Mouse (Mus musculus): ENCODE data around the gene Wfikkn1. TPM values are rescaled to one million over a fixed set of nuclear protein-coding genes. Genes with fewer than 3 reads are reported as not detected.

Wfikkn1 gene
- polyA plus RNA-seq, 1 experiment from 2014 or later: 0.47 TPM

DNA sequence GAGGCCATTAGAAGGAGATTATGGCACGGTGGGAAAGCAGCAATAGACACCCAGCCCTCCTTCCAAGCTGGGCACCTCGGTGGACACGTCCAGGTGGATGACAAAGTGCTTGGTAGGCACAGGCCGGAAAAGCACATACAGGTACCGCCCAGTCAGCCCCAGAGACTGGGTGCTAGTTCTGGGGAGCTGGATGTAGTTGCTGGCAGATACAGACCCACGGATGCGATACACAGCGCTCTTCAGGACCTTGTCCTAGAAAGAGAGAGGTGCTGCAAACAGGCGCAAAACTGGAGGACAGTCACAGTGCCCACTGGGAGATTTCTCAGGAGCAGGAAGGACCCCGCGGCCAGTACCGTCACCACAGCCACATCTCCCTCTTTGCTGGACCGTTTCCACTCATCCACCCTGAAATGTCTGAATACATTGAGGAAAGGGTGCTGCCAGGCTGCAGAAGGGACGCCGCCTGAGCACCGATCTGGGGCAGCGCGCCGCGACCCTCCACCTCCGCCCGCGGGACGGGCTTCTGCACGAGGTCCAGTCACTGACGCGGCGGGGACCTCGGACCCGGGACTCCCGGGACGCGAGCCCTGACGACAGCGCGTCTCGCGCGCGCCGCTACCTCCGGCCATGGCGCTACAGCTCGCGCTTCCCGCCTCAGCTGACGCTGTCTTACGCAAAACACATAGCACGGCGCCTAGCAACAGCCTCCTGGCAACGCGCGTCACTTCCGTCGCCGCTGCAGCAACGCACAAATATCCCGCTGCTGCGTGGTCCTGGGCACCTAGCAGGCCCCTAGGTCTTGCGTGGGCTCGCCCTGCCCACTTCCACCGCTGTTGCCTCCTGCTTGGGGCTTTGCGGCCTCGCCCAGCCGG, 19.6 kb downstream of the Wfikkn1 start, which contains the start of gene Wdr90:
Wdr90 (minus strand) TSS at position 670 of the 872 bp plus-strand sequence.
- 5% methylated on average over 65 of the region's 65 CpGs for WGBS (ENCODE audit: insufficient replicate concordance)
- peak; percentile 81; the same call in 1 of the 2 replicates for ATAC-seq (replicated peaks; ENCODE audit: insufficient number of reproducible peaks, low FRiP score, low TSS enrichment)
- Histone ChIP-seq H3K9me3 (replicated peaks; ENCODE audit: control insufficient read depth, low read length) (no peaks in the 10 kb centered on the region), H3K4me1 (ENCODE audit: control insufficient read depth, insufficient read depth, low read length) (peaks cover 4% of the 10 kb centered on the region; the same call in 1 of the 2 replicates), H3K9ac (ENCODE audit: low read depth, low read length) (peak within 1 kb of the TSS; percentile 82), H3K27ac (ENCODE audit: low read depth, low read length) (peak within 1 kb of the TSS; percentile 70), H3K4me2 (peak within 1 kb of the TSS; percentile 85), H3K36me3 (ENCODE audit: control insufficient read depth, insufficient read depth, low read length) (no peaks in the 10 kb centered on the region), H3K4me3 (ENCODE audit: low read depth, low read length) (peak within 1 kb of the TSS; percentile 52), H3K27me3 (ENCODE audit: control insufficient read depth, insufficient read depth, low read length) (no peaks in the 10 kb centered on the region)

DNA sequence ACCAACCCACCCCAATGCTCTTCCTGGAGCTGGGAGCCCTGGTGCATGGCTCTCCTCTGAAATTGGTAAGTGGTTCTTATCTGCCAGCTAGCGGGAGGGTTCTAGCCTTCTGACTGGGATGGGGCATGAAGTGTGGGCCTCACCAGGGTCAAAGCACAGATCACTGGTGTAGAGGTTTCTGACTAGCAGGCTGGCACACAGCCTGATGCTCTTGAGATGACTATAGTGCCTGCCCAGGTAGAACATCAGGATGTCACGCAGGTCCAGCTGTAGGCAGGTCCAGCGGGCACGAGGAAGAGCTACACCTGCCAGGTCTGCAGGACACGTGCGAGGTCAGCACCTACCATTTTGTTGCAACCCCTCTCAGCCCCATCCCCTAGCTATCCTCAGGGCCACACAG, 20.4 kb downstream of the Wfikkn1 start:
- WGBS (ENCODE audit: insufficient replicate concordance): 89% methylated on average over 6 of the region's 6 CpGs
- H3K4me2 ChIP-seq: peak overlapping the region; percentile 85; the same call in 1 of the 2 replicates
- no peak overlapping the region for H3K4me3 ChIP-seq (ENCODE audit: low read depth, low read length)
- no peaks in the 10 kb centered on the region for H3K36me3 ChIP-seq (ENCODE audit: control insufficient read depth, insufficient read depth, low read length)
- no peak for ATAC-seq (replicated peaks; ENCODE audit: insufficient number of reproducible peaks, low FRiP score, low TSS enrichment)
- H3K9me3 ChIP-seq (replicated peaks; ENCODE audit: control insufficient read depth, low read length): no peaks in the 10 kb centered on the region
- no peak overlapping the region for H3K27ac ChIP-seq (ENCODE audit: low read depth, low read length)
- H3K27me3 ChIP-seq (ENCODE audit: control insufficient read depth, insufficient read depth, low read length): no peaks in the 10 kb centered on the region
- no peak overlapping the region for H3K9ac ChIP-seq (ENCODE audit: low read depth, low read length)
- H3K4me1 ChIP-seq (ENCODE audit: control insufficient read depth, insufficient read depth, low read length): peaks cover 4% of the 10 kb centered on the region; the same call in 1 of the 2 replicates

DNA sequence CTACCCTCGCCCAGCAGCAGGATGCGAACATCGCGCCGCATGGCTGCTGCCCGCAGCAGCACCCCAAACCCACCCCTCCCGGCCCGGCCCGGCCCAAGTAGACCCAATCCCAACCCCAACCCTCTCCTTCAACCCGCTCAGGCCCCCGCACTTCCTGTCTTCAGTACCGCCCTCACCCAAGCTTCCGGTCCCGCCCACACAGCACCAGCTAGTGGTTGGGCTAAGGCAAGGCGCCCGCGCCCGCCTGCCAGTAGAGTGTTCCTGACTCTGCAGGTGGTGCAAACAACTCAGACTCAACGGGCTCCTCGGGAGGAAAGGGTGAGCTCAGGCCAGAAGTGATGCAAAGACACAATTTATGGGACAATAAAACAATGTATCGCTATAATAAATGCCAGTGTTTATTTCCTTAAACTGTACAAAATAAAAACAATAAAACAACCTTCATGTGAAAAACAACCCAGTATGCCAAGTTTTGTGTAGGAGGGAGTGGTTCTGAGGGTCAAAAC, 36.2 kb downstream of the Wfikkn1 start, which contains the start of gene Rhot2:
Rhot2 (minus strand) TSS at position 456 of the 506 bp plus-strand sequence.
- Histone ChIP-seq H3K4me3 (ENCODE audit: low read depth, low read length) (peak within 1 kb of the TSS; percentile 94), H3K27me3 (ENCODE audit: control insufficient read depth, insufficient read depth, low read length) (no peaks in the 10 kb centered on the region), H3K9ac (ENCODE audit: low read depth, low read length) (peak within 1 kb of the TSS; percentile 93), H3K27ac (ENCODE audit: low read depth, low read length) (peak within 1 kb of the TSS; percentile 78), H3K4me1 (ENCODE audit: control insufficient read depth, insufficient read depth, low read length) (peaks cover 14% of the 10 kb centered on the region), H3K4me2 (peak within 1 kb of the TSS; percentile 90), H3K9me3 (replicated peaks; ENCODE audit: control insufficient read depth, low read length) (no peaks in the 10 kb centered on the region), H3K36me3 (ENCODE audit: control insufficient read depth, insufficient read depth, low read length) (peaks cover 28% of the 10 kb centered on the region)
- peak; percentile 88 for ATAC-seq (replicated peaks; ENCODE audit: insufficient number of reproducible peaks, low FRiP score, low TSS enrichment)
- under 1% methylated on average over 21 of the region's 21 CpGs for WGBS (ENCODE audit: insufficient replicate concordance)

DNA sequence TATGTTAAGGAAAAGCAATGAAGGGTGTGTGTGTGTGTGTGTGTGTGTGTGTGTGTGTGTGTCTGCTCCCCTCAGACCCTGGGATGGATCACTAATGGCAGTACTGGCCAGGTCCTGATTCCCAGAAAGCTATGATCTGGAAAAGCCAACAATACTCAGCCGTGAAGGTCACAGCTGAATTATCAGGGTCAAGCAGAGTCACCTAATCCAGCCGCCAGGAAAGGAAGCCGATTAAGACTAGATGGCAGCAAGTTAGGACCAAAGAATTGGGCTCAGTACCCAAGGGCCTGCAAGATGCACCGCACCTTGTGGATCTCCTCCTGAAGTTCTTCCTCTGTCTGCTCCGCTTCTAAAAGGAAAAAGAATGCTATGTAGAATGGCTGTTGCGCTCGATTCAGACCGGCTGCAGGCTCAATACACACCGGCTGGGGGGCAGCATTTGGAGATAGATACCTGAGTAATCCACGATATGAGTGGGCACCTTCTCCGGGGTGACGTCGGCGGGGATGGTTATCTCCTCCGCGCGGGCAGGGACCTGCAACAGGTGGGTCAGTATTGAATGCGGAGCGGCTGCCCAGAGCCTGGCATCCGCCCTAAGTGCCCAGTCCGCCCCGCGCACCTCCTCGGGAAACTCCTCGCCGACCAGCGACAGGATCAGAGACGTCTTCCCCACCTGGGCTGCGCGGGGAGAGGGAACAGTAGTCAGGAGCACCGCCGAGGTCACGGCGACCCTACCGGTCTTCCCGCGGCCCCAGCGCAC, 36.8 kb downstream of the Wfikkn1 start:
- Histone ChIP-seq H3K4me3 (ENCODE audit: low read depth, low read length) (peak overlapping the region; percentile 94), H3K27me3 (ENCODE audit: control insufficient read depth, insufficient read depth, low read length) (no peaks in the 10 kb centered on the region), H3K9me3 (replicated peaks; ENCODE audit: control insufficient read depth, low read length) (no peaks in the 10 kb centered on the region), H3K27ac (ENCODE audit: low read depth, low read length) (peak overlapping the region; percentile 78), H3K36me3 (ENCODE audit: control insufficient read depth, insufficient read depth, low read length) (peaks cover 33% of the 10 kb centered on the region), H3K4me1 (ENCODE audit: control insufficient read depth, insufficient read depth, low read length) (peaks cover 14% of the 10 kb centered on the region), H3K9ac (ENCODE audit: low read depth, low read length) (peak overlapping the region; percentile 93), H3K4me2 (peak overlapping the region; percentile 90)
- 0 out of 2 replicates have a peak, but pooled peaks have one; percentile 4 for ATAC-seq (replicated peaks; ENCODE audit: insufficient number of reproducible peaks, low FRiP score, low TSS enrichment)
- 2% methylated on average over 38 of the region's 38 CpGs for WGBS (ENCODE audit: insufficient replicate concordance)

DNA sequence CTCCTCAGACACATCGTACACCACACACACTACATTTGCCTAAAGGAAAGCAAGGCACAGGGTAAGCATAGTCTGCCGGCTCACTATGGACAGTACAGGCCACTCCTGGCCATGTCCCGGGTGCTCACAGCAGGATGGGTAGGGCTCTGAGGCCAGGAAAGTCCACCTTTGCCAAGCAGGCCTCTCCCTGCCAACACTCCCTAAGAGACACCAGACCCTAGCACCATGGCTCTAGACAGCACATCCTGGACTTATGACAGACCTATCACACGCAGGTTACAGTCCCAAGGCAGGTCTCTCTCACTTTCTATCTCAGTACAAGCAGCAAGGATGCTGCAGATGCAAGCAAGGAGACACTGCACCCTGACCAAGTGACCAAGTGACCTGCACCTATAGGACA, 37.5 kb downstream of the Wfikkn1 start:
- H3K27me3 ChIP-seq (ENCODE audit: control insufficient read depth, insufficient read depth, low read length): no peaks in the 10 kb centered on the region
- peak overlapping the region; percentile 94 for H3K4me3 ChIP-seq (ENCODE audit: low read depth, low read length)
- 84% methylated on average over 4 of the region's 4 CpGs for WGBS (ENCODE audit: insufficient replicate concordance)
- peak overlapping the region; percentile 93 for H3K9ac ChIP-seq (ENCODE audit: low read depth, low read length)
- H3K9me3 ChIP-seq (replicated peaks; ENCODE audit: control insufficient read depth, low read length): no peaks in the 10 kb centered on the region
- peaks cover 14% of the 10 kb centered on the region for H3K4me1 ChIP-seq (ENCODE audit: control insufficient read depth, insufficient read depth, low read length)
- no peak overlapping the region for H3K27ac ChIP-seq (ENCODE audit: low read depth, low read length)
- peaks cover 36% of the 10 kb centered on the region for H3K36me3 ChIP-seq (ENCODE audit: control insufficient read depth, insufficient read depth, low read length)
- H3K4me2 ChIP-seq: peak overlapping the region; percentile 90
- no peak for ATAC-seq (replicated peaks; ENCODE audit: insufficient number of reproducible peaks, low FRiP score, low TSS enrichment)

DNA sequence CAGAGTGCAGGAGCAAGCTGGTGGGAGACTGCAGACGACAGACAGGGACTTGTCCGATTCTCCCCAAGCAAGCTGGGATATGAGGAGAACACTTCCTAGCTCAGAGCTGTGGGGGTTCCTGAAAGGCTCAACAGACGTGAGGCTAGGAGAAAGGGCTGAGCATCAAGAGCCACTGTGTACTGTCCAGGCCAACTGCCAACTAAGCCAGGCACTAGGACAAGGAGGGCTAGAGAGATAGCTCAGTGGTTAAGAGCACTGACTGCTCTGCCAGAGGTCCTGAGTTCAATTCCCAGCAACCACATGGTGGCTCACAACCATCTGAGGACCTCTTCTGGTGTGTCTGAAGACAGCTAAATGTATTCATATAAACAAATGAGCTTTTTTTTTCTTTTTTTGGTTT, 38.1 kb downstream of the Wfikkn1 start:
- Histone ChIP-seq H3K27ac (ENCODE audit: low read depth, low read length) (no peak overlapping the region), H3K4me2 (no peak overlapping the region), H3K9me3 (replicated peaks; ENCODE audit: control insufficient read depth, low read length) (no peaks in the 10 kb centered on the region), H3K9ac (ENCODE audit: low read depth, low read length) (no peak overlapping the region), H3K4me3 (ENCODE audit: low read depth, low read length) (no peak overlapping the region), H3K27me3 (ENCODE audit: control insufficient read depth, insufficient read depth, low read length) (no peaks in the 10 kb centered on the region), H3K4me1 (ENCODE audit: control insufficient read depth, insufficient read depth, low read length) (peaks cover 19% of the 10 kb centered on the region), H3K36me3 (ENCODE audit: control insufficient read depth, insufficient read depth, low read length) (peaks cover 37% of the 10 kb centered on the region)
- WGBS (ENCODE audit: insufficient replicate concordance): 75% methylated on average over 3 of the region's 3 CpGs
- ATAC-seq (replicated peaks; ENCODE audit: insufficient number of reproducible peaks, low FRiP score, low TSS enrichment): no peak

DNA sequence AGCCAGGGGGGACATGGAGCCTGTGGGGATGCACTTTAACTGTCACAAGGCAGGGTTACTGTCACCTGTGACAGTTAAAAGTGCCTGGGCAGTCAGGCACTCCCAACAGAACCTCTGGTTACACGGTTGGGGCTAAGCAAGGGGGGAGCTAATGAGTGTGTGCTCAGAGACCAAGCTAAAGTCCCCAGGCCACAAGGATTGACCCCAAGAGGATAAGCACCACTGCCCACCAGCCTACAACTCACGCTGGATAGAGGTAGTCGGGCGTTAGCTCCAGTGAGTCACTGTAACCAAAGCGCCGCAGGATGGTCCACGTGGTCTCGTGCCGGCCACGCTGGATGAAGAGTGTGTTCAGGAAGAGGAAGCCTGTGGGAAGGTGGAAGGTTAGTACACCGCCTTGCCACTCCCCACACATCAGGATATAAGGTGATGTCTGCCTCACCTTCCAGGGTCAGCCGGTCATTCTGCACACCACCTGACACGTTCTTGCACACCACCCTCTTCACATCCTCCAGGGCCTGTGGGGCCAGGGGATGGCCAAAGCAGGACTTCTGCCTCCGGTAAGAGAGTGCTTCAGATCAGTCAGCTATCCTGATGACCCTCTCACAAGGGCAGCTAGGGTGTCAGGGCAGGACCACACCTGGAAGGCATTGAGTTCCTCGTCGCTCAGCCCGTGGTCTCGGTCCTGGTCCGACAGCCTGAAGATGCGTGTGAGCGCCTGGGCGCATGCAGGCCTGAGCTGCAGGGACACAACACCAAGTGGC, 39.4 kb downstream of the Wfikkn1 start, which contains the start of gene Gm20683:
Gm20683 (minus strand) TSS at position 647 of the 764 bp plus-strand sequence.
- Histone ChIP-seq H3K4me3 (ENCODE audit: low read depth, low read length) (no peak within 1 kb of the TSS), H3K4me1 (ENCODE audit: control insufficient read depth, insufficient read depth, low read length) (peaks cover 31% of the 10 kb centered on the region)
- 91% methylated on average over 22 of the region's 22 CpGs for WGBS (ENCODE audit: insufficient replicate concordance)

DNA sequence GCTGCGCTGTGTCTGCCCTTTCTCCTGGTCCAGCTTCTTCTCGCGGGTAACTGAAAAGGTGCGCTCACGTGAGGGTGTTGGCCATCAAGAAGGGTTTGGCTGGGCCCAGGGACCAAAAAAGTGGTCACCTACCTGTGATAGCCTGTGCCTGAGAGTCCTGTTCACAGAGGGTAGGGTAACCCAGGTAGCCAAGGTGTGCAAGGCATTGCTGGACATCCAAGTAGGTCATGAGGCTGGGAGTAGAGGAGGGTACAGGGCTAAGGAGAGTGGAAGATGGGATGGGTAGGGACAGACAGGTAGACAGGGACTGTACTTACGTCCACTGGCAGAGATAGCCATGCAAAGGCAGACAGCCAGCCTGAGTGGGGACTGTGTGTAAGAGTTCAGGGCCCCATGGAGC, 40.1 kb downstream of the Wfikkn1 start:
- no peaks in the 10 kb centered on the region for H3K9me3 ChIP-seq (replicated peaks; ENCODE audit: control insufficient read depth, low read length)
- H3K27ac ChIP-seq (ENCODE audit: low read depth, low read length): no peak overlapping the region
- no peak overlapping the region for H3K9ac ChIP-seq (ENCODE audit: low read depth, low read length)
- H3K36me3 ChIP-seq (ENCODE audit: control insufficient read depth, insufficient read depth, low read length): peaks cover 37% of the 10 kb centered on the region
- H3K27me3 ChIP-seq (ENCODE audit: control insufficient read depth, insufficient read depth, low read length): no peaks in the 10 kb centered on the region
- H3K4me1 ChIP-seq (ENCODE audit: control insufficient read depth, insufficient read depth, low read length): peaks cover 39% of the 10 kb centered on the region
- no peak overlapping the region for H3K4me2 ChIP-seq
- no peak for ATAC-seq (replicated peaks; ENCODE audit: insufficient number of reproducible peaks, low FRiP score, low TSS enrichment)
- WGBS (ENCODE audit: insufficient replicate concordance): 92% methylated on average over 6 of the region's 6 CpGs
- H3K4me3 ChIP-seq (ENCODE audit: low read depth, low read length): no peak overlapping the region

More for the DNA sequence above, 39.4 kb downstream of the Wfikkn1 start, which contains the start of gene Gm20683:
- Histone ChIP-seq H3K9ac (ENCODE audit: low read depth, low read length) (no peak within 1 kb of the TSS), H3K4me2 (no peak within 1 kb of the TSS), H3K36me3 (ENCODE audit: control insufficient read depth, insufficient read depth, low read length) (peaks cover 37% of the 10 kb centered on the region), H3K9me3 (replicated peaks; ENCODE audit: control insufficient read depth, low read length) (no peaks in the 10 kb centered on the region), H3K27ac (ENCODE audit: low read depth, low read length) (no peak within 1 kb of the TSS), H3K27me3 (ENCODE audit: control insufficient read depth, insufficient read depth, low read length) (no peaks in the 10 kb centered on the region)
- no peak for ATAC-seq (replicated peaks; ENCODE audit: insufficient number of reproducible peaks, low FRiP score, low TSS enrichment)
